Mouse (Mus musculus) hindbrain, embryonic 16.5 days (tissue): ENCODE data around the gene Cd177. TPM values are rescaled to one million over a fixed set of nuclear protein-coding genes. Genes with fewer than 3 reads are reported as not detected.
"Not testable (repeated sequence)": the region's sequence is repeated elsewhere in the genome, so short reads cannot be mapped to it uniquely, and the experiment has no call there.

Experiments used
- ATAC-seq: fragments of 200-750 bp; cut with Nextera tagmentation; 2 replicates; pipeline ENCODE4 v1.8.0; 2017; ENCODE audit warnings: moderate TSS enrichment, moderate library complexity
- H3K27ac ChIP-seq: fragments of 300-500 bp; sonication (generic); 2 replicates; pipeline ENCODE4 v1.5.1; 2014; ENCODE audit warnings: low read depth, mild to moderate bottlenecking, control low read depth, low read length, moderate library complexity
- H3K27me3 ChIP-seq: fragments of 300-500 bp; sonication (generic); replicated peaks from 2 replicates; pipeline ENCODE4 v1.6.1; 2014; ENCODE audit warnings: low read length; ENCODE audit not compliant: control insufficient read depth, insufficient read depth
- H3K36me3 ChIP-seq: fragments of 300-500 bp; sonication (generic); 2 replicates; pipeline ENCODE4 v1.6.1; 2014; ENCODE audit warnings: mild to moderate bottlenecking, low read length, moderate library complexity, mixed read lengths; ENCODE audit not compliant: control insufficient read depth, insufficient read depth
- H3K4me1 ChIP-seq: fragments of 300-500 bp; sonication (generic); 2 replicates; pipeline ENCODE4 v1.6.1; 2014; ENCODE audit warnings: low read depth, low read length; ENCODE audit not compliant: control insufficient read depth, insufficient read depth
- H3K4me2 ChIP-seq: fragments of 300-500 bp; sonication (generic); 2 replicates; pipeline ENCODE4 v1.6.1; 2014; ENCODE audit warnings: mild to moderate bottlenecking, low read length, control low read depth, moderate library complexity
- H3K4me3 ChIP-seq: fragments of 300-500 bp; sonication (generic); 2 replicates; pipeline ENCODE4 v1.5.1; 2014; ENCODE audit warnings: mild to moderate bottlenecking, low read length, control low read depth, moderate library complexity
- H3K9ac ChIP-seq: fragments of 300-500 bp; sonication (generic); 2 replicates; pipeline ENCODE4 v1.6.1; 2014; ENCODE audit warnings: low read depth, mild to moderate bottlenecking, control low read depth, low read length, moderate library complexity
- H3K9me3 ChIP-seq: fragments of 300-500 bp; sonication (generic); 2 replicates; pipeline ENCODE4 v1.6.1; 2014; ENCODE audit warnings: mild to moderate bottlenecking, low read length, moderate library complexity; ENCODE audit not compliant: control insufficient read depth
- WGBS: fragments of 180-500 bp; shearing (Covaris S2); extraction: QIAGEN DNeasy Blood & Tissue Kit; methylation state at CpG from one replicate; pipeline ENCODE4 v1.1.7; 2014; 5-methylcytosine and 5-hydroxymethylcytosine counted together
- polyA plus RNA-seq: library from polyadenylated mRNA; unstranded; fragments of >200 nt; fragmentation: Nextera tagmentation; extraction: Ambion mirVana; gene quantifications from 2 replicates; pipeline ENCODE4 v1.2.1, GENCODE M21; 2015

Cd177 gene
- polyA plus RNA-seq, 1 experiment from 2014 or later = 0.20 TPM

- Histone ChIP-seq H3K4me3 (no peak overlapping the region), H3K27me3 (no peaks in the 10 kb centered on the region; the same call in 1 of the 2 replicates), H3K9me3 (no peaks in the 10 kb centered on the region), H3K4me2 (no peak overlapping the region), H3K9ac (no peak overlapping the region), H3K36me3 (no peaks in the 10 kb centered on the region), H3K27ac (no peak overlapping the region), H3K4me1 (no peaks in the 10 kb centered on the region)
- WGBS = 91% methylated on average over 8 of the region's 8 CpGs
- ATAC-seq = no peak
Measured at GRCm38 (mm10) chr7:24762574-24762973, 2.5 kb upstream of the Cd177 start.

GRCm38 (mm10) chr7:24761161-24761560 lies 1.1 kb upstream of the Cd177 start:
- Histone ChIP-seq H3K4me2 (no peak overlapping the region), H3K27me3 (no peaks in the 10 kb centered on the region; the same call in 1 of the 2 replicates), H3K9me3 (no peaks in the 10 kb centered on the region), H3K9ac (no peak overlapping the region), H3K4me1 (no peaks in the 10 kb centered on the region), H3K4me3 (no peak overlapping the region), H3K36me3 (no peaks in the 10 kb centered on the region), H3K27ac (no peak overlapping the region)
- 72% methylated on average over 6 of the region's 6 CpGs for WGBS
- ATAC-seq = no peak

GRCm38 (mm10) chr7:24758520-24758919 lies 1.6 kb downstream of the Cd177 start:
- H3K27me3 ChIP-seq = no peaks in the 10 kb centered on the region; the same call in 1 of the 2 replicates
- H3K4me1 ChIP-seq = no peaks in the 10 kb centered on the region
- H3K4me3 ChIP-seq = no peak overlapping the region
- no peaks in the 10 kb centered on the region for H3K36me3 ChIP-seq
- H3K9me3 ChIP-seq = no peaks in the 10 kb centered on the region
- no peak overlapping the region for H3K27ac ChIP-seq
- no peak for ATAC-seq
- H3K4me2 ChIP-seq = no peak overlapping the region
- WGBS = 89% methylated on average over 1 of the region's 1 CpGs
- no peak overlapping the region for H3K9ac ChIP-seq

- Histone ChIP-seq H3K27ac (no peak overlapping the region), H3K36me3 (no peaks in the 10 kb centered on the region), H3K27me3 (no peaks in the 10 kb centered on the region; the same call in 1 of the 2 replicates), H3K4me3 (no peak overlapping the region), H3K4me1 (no peaks in the 10 kb centered on the region; the same call in 1 of the 2 replicates), H3K9me3 (no peaks in the 10 kb centered on the region), H3K9ac (no peak overlapping the region), H3K4me2 (no peak overlapping the region)
- ATAC-seq = no peak
- 83% methylated on average over 5 of the region's 5 CpGs for WGBS
Measured at GRCm38 (mm10) chr7:24753476-24753875, 6.6 kb downstream of the Cd177 start.

- no peak for ATAC-seq
- Histone ChIP-seq H3K27me3 (no peaks in the 10 kb centered on the region), H3K4me3 (no peak overlapping the region), H3K9ac (no peak overlapping the region), H3K4me2 (no peak overlapping the region), H3K36me3 (no peaks in the 10 kb centered on the region), H3K9me3 (no peaks in the 10 kb centered on the region), H3K4me1 (no peaks in the 10 kb centered on the region; the same call in 1 of the 2 replicates), H3K27ac (no peak overlapping the region)
- WGBS = 61% methylated on average over 2 of the region's 2 CpGs
Measured at GRCm38 (mm10) chr7:24751610-24752009, 8.5 kb downstream of the Cd177 start.

GRCm38 (mm10) chr7:24750695-24751094 lies 9.4 kb downstream of the Cd177 start:
- no peak overlapping the region for H3K4me2 ChIP-seq
- H3K9me3 ChIP-seq = no peaks in the 10 kb centered on the region
- H3K27ac ChIP-seq = no peak overlapping the region
- no peaks in the 10 kb centered on the region for H3K36me3 ChIP-seq
- H3K9ac ChIP-seq = no peak overlapping the region
- H3K27me3 ChIP-seq = no peaks in the 10 kb centered on the region
- no peak for ATAC-seq
- no peak overlapping the region for H3K4me3 ChIP-seq
- 34% methylated on average over 4 of the region's 4 CpGs for WGBS
- H3K4me1 ChIP-seq = no peaks in the 10 kb centered on the region; the same call in 1 of the 2 replicates

GRCm38 (mm10) chr7:24735970-24736670 lies 24.0 kb downstream of the Cd177 start:
- peaks cover 6% of the 10 kb centered on the region for H3K4me1 ChIP-seq
- peak; percentile 92 for ATAC-seq
- peak overlapping the region; percentile 33 for H3K9ac ChIP-seq
- WGBS = 13% methylated on average over 17 of the region's 17 CpGs
- peak overlapping the region; percentile 30 for H3K4me3 ChIP-seq
- 0 out of 2 replicates have a peak overlapping the region, but pooled peaks have one; percentile 23 for H3K27ac ChIP-seq
- H3K4me2 ChIP-seq = peak overlapping the region; percentile 51
- H3K36me3 ChIP-seq = no peaks in the 10 kb centered on the region
- no peaks in the 10 kb centered on the region for H3K27me3 ChIP-seq
- no peaks in the 10 kb centered on the region for H3K9me3 ChIP-seq

GRCm38 (mm10) chr7:24726808-24727207 lies 33.3 kb downstream of the Cd177 start, which contains the start of gene Gm4763:
Gm4763 (minus strand) TSS chr7:24726908.
- not testable (repeated sequence) for ATAC-seq, H3K9me3 ChIP-seq, H3K27me3 ChIP-seq, H3K27ac ChIP-seq, H3K36me3 ChIP-seq, H3K4me3 ChIP-seq, H3K4me1 ChIP-seq, H3K9ac ChIP-seq, H3K4me2 ChIP-seq
- WGBS = 94% methylated on average over 11 of the region's 11 CpGs

- Histone ChIP-seq H3K36me3 (no peaks in the 10 kb centered on the region), H3K4me2 (no peak overlapping the region), H3K27me3 (no peaks in the 10 kb centered on the region), H3K4me3 (no peak overlapping the region), H3K4me1 (no peaks in the 10 kb centered on the region), H3K9me3 (no peaks in the 10 kb centered on the region), H3K9ac (no peak overlapping the region), H3K27ac (no peak overlapping the region)
- ATAC-seq = no peak
- 71% methylated on average over 6 of the region's 6 CpGs for WGBS
Measured at GRCm38 (mm10) chr7:24715039-24715438, 45.1 kb downstream of the Cd177 start.
